Mouse (Mus musculus): ENCODE data around the gene Spag9.
"Not testable (repeated sequence)": the region's sequence is repeated elsewhere in the genome, so short reads cannot be mapped to it uniquely, and the experiment has no call there.

Spag9 gene

DNA sequence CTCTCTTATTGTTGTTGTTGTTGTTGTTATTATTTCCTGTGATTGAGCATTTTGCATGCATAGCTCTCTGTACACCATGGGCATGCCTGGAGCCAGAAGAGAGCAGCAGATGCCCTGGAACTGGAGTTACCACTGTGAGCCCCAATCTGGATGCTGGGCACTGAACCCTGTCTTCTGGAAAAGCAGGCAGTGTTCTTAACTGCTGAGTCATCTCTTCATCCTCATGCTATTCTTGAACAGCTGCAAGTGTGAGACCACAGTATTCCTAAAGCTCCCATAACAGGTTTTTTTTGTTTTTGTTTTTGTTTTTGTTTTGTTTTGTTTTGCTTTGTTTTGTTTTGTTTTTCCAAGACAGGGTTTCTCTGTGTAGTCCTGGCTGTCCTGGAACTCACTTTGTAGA is 9.6 kb upstream of the Spag9 start:
- DNase-seq (ENCODE audit: low spot score in 2 of 2), result no peak

DNA sequence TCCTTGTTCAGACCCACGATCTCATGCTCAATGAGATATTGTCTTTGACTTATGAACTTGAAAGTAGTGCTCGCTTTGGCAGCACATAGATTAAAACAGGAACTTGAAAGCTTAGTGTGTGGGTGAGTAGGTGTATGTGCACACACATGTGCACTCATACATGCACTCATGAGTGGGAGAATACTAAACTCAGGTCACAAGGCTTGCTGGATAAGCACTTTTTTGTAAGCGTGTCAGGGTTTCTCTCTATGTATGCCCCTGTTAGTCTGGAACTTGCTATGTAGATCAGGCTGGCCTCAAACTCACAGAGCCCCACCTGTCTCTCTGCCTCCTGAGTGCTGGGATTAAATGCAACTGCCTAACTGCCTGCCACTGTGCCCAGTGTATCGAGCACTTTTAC is 8.9 kb upstream of the Spag9 start:
- peak; percentile 42 to 55 for DNase-seq (ENCODE audit: low spot score in 2 of 2)

DNA sequence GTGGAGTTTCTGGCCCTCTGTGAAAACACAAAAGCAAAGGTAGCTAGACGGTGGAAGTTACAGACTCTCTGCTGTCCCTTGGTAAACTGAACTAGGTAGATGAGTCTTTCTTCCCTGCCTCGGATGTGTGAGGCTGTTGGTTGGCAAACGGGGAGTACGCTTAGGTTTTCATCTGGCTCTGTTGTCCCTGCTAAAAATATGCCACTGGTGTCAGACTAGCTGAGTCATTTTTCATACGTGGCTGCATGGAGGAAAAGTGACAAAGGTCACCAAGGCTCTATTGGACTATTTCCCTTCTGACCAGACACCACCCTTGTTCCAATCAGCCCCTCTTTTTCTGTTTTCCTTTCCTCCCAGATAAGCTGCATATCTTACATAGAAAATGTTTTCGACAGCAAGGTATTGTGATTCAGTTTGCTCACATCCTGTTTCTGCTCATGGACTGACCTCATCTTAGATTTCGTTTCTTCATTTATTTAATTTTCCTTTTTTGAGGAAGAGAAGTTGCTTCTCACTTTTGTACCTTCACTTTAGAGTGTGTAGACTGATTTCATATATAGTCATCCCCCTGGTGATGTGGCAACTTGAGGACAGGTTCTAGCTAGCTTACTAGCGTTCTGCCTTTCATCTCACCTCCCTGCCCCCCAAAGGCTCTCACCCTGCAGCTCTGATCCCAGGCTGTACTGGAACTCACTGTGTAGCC is 8.1 kb upstream of the Spag9 start:
- no peak for DNase-seq (ENCODE audit: low spot score in 2 of 2)

DNA sequence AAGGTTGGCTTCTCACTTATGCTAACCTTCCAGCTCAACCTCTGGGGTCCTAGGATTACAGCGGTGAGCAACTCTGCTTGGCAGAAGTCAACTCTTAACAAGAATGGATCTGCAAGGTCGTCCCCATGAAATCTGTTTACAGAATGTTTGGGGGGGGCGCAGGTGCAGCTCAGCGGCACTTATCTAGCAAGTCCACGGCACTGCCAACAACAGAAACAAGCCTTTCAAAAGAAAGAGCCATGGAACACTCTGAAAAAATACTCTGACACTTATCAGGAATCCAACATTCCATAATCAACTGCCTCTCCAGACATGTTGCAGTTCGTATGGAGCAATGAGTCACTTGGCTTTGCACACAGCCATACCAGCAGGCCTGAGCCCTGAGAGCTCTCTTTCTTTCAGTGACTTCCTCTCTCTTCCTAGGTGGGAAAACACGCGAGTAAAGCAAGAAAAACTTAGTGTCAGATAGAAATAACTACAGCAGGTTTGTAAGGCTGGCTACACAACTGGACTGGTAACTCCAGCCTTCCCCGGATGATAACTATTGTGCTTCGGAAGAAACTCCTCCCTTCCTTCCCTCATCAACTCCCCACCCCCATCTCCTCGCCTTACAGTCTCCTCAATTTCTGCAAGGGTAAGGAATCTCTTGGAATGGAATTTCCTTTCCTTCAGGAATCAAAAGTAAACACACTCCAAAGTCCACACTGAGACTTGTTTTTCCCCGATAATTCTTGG is 7.4 kb upstream of the Spag9 start:
- DNase-seq (ENCODE audit: low spot score in 2 of 2), result no peak

DNA sequence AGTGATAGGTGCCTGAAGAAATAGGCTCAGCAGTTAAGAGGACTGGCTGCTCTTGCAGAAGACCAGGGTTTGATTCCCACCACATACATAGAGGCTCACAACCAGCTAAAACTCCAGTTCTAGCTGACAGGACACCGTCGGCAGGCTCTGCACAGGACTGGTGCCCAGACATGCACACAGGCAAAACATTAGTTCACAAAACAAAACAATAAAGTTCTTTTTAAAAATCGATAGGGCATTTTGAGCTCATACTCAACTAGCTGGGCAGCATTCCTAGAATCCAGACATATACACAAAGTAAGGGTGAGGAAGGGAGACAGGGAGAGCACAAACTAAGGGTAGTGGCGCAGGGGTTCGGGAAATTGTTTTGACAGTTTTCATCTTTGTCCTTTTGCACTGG is 1.4 kb upstream of the Spag9 start:
- no peak for DNase-seq (ENCODE audit: low spot score in 2 of 2)

DNA sequence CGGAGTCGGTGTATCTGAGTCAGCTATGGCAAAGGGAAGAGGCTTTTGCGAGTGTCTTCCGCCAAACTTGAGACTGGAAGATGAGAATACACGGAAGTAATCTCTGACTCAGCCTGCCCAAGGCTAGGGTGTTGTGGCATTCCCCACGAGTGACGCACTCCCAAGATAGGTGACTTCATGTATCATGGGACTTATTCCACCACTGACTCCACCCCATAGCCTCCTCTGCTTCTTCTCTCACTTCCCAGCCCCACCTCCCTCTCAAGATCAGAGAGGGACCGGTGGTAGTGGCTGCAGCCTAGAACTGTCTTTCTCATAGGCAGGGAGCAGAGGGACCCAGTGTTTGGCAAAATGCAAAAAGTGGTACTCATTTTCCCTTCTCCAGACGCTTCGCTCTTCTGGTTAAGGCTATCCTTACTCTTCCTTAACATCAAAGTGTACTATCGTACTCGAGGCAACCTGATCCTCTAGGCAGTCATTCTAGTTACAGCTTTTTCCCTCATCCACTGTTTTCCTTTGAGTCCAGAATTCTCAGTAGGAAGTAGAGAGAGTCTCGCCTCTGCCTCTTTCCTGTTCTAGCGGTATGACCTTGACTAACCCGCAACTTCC is 676 bp upstream of the Spag9 start:
- peak; percentile 78 to 87 for DNase-seq (ENCODE audit: low spot score in 2 of 2)

DNA sequence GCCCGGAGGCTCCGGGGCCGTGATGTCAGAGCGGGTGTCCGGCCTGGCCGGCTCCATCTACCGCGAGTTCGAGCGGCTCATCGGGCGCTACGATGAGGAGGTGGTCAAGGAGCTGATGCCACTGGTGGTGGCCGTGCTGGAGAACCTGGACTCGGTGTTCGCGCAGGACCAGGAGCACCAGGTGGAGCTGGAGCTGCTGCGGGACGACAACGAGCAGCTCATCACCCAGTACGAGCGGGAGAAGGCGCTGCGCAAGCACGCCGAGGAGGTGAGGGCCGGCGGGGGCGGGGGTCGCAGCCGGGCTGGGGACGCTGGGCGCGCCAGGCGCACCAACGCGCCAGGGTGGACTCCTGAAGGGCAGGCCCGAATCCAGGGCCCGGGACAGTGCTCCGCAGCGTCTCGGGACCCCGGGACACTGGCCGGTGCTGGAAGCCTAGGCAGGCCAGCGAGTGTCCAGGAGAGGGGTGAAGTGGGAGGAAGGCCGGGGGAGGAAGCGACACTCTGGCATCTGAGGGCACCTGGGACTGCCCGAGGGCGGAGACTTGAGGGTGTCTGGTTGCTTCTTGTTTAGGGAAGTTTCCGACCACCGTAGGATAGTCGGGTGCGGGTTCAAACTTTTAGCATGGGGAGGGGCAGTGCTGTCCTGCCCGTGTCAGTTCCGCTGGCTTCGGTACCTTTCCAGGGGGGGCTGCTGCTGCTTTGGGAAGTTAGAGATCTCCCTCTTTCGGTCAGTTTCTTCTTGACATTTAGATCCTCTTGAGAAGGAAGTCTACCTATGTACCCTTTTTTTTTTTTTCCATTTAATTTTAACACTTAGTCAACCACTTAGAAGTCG is 632 bp downstream of the Spag9 start:
- DNase-seq (ENCODE audit: low spot score in 2 of 2), result peak; percentile 72 to 73

DNA sequence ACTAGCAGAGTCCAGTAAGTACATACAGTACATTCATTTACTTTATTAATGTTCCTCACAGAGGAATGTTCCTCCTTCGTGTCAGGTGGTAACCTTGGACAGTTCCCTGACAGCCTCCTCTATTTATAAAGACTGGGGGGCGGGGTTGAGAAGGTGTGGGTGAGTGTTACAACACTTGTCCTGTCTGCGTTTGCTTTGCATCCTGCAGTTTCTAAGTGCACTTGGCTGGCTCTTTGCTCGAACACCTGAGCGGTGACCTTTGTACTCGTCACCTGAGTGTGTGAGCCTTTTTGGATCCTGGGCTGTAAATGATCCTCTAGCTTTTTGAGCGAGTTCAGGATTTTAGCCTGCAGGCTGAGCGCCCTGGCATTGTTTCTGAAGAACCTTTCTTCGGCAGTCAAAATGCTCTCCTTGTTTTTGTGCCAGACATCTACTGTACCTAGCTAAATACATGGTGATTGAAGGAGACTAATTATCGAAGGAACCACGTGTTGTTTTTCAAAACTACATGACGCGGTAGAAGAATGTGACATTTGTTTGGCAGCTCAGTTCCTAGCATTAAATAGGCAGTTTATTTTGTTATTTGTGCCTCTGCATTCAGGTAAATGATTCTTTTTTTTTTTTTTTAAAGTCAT is 1.4 kb downstream of the Spag9 start:
- DNase-seq (ENCODE audit: low spot score in 2 of 2), result peak in 1 of 2 experiments; percentile 62

DNA sequence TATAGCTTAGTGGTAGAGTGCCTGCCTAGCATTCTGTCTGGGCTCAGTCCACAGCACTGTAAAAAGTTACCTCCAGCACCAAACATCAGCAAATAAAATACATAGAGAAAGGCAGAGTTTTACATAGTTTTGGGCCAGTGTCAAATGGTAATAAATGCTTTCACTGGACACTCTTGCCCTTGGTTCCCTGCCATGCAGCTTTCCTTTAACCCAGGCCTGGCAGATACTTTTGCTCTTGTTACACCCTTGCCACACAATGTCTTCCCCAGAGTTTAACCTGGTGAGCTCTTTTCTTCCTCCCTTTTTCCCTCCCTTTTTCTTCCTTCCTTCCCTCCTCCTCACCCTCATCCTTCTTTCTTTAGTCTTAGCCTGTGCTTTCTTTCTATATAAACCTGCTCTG is 3.4 kb downstream of the Spag9 start:
- no peak for DNase-seq (ENCODE audit: low spot score in 2 of 2)

DNA sequence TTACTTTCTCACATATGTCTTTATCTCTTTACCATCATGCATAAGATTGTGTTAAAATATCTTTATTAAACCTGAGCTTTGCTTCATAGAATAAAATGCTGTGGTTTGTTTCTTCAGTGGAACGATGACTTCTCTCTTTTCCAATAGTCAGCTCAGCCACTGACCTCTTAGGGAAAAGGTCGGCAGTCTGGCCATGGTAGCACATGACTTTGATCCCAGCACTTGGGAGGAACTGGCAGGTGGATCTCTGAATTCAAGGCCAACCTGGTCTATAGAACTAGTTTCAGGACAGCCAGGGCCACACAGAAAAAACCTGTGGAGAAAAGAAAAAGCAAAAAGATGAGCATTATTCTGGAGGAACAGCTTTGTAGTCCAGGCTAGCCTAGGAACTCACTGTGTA is 7.5 kb downstream of the Spag9 start:
- no peak for DNase-seq (ENCODE audit: low spot score in 2 of 2)

DNA sequence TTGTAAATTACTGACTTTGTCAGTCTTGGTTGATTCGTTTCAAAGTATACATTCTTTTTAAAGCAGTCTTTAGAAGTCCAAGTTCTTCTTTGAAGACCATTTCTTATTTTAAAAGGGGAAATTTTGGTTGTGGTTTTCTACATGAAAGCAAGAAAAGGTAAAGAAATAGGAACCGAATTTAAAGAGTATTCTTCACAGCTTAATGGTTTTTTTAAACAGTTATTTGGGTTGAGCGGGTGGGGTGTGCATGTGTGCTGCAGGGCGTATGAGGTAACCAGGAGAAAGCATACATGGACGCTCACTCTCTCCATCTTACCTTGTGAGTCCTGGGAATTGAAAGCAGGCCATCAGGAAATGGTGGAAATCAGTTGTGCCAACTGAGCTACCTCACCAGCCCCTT is 23.2 kb downstream of the Spag9 start:
- DNase-seq (ENCODE audit: low spot score in 2 of 2), result peak; percentile 38 to 61

DNA sequence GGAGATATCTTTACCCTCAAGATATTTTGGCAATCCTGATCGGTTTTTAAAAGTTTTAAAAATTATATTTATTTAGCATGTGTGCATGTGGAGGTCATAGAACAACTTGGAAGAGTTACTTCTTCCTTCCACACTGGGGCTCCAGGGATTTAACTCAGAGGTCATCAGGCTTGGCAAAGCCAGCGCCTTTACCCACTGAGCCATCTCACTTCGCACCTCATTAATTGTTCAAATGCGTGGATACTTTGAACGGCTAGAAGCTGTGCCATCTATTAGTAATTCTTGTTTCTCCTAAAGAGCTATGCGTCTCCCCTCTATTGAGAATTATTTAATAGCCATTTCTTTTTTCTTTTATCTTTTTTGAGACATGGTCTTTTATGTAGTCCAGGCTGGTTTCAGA is 24.5 kb downstream of the Spag9 start:
- DNase-seq (ENCODE audit: low spot score in 2 of 2), result no peak

DNA sequence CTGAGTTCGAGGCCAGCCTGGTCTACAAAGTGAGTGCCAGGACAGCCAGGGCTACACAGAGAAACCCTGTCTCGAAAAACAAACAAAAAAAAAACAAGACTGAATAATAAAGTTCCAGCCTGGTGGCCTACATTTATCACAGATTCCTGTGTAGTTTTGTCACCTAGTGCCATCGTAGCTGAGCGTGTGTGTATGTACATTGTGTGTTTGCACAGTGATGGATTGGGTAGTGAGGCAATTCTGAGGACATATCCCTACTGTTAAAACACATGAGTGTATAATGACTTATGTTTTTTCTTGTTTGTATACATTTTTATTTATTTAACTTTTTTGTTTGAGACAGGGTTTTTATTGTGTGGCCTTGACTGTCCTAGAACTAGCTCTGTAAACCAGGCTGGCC is 30.4 kb downstream of the Spag9 start:
- DNase-seq (ENCODE audit: low spot score in 2 of 2), result no peak

DNA sequence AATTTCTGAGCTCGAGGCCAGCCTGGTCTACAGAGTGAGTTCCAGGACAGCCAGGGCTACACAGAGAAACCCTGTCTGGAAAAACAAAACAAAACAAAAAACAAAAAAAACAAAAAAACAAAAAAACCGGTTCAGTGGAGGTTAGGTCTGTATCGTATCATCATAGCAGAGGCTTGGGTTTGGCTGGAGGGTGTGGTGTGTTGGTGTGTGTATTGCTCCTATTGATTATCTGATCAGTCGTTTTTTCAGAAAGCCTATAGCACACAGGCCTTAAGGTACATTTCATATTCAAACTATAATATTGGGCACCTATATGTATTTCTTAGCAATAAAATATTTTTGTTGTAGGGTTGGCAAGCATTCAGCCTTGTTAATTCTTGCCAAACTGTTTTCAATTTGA is 36.2 kb downstream of the Spag9 start:
- DNase-seq (ENCODE audit: low spot score in 2 of 2), result no peak

DNA sequence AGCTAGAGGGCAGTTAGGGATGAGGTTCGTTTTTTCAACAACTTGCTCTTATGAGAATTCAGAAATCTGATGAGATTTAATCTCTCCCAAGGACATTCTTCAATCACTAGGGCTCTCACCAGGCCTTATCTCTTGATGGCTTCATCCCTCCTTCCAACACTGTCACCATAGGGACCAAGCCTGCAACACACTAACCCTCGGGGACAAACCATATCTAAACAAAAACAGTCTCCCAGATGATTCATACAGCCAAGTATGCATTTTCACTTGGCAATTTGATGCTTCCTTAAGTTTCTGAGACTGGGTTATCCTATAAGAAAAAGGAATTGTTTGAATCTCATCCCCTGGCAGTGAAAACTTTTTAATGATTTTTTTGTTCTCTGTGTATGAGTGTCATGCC is 37.1 kb downstream of the Spag9 start:
- no peak for DNase-seq (ENCODE audit: low spot score in 2 of 2)

DNA sequence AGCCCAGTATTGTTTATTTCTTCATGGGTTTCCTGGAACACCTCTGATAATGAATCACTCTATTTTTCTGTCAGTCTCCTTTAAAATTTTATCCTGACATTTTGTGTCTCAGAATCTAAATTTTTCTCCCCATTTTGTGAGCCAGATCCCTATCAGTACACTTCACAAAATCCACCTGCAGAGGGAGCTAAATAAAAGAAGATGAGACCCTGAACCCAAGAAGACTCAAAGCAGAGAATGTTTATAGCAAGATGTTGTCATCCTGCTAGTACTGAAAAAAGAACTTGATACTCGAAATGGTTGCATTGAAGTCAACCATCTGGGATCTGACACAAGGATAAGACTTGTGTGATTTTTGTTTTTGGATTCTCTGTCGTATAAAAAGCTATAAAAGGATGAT is 40.1 kb downstream of the Spag9 start:
- DNase-seq (ENCODE audit: low spot score in 2 of 2), result no peak

DNA sequence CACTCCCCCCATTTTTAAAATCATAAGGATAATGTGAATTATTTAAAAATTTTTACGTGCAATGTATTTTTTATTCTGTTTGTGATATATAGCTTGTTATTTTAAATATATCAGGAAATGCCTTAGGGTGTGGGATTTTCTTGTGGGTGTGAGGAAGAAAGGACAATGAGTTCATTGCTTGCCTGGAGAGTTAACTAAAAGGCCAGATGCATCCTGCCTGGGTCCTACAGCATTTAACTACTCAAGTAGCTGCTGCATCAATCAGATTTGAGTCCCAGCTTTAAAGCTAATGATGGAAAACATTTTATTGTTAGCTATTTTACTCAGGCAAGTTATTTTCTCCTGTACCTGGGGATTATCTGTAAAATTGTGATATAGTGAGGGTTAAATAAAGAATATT is 45.6 kb downstream of the Spag9 start:
- no peak for DNase-seq (ENCODE audit: low spot score in 2 of 2)

DNA sequence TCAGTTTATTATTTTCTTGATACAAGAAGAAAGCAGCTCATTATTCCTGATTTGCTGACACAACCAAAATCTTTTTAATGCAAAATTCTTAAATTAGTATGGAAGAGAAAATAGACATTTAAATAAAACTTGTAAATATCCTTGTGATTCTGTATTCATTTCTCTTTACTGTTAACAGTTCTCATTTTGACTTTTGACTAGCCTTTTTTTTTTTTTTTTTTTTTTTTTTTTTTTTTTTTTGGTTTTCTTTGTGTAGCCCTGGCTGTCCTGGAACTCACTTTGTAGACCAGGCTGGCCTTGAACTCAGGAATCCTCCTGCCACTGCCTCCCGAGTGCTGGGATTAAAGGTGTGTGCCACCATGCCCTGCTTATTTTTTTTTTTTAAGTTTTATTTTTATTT is 46.4 kb downstream of the Spag9 start:
- not testable (repeated sequence) for DNase-seq (ENCODE audit: low spot score in 2 of 2)

DNA sequence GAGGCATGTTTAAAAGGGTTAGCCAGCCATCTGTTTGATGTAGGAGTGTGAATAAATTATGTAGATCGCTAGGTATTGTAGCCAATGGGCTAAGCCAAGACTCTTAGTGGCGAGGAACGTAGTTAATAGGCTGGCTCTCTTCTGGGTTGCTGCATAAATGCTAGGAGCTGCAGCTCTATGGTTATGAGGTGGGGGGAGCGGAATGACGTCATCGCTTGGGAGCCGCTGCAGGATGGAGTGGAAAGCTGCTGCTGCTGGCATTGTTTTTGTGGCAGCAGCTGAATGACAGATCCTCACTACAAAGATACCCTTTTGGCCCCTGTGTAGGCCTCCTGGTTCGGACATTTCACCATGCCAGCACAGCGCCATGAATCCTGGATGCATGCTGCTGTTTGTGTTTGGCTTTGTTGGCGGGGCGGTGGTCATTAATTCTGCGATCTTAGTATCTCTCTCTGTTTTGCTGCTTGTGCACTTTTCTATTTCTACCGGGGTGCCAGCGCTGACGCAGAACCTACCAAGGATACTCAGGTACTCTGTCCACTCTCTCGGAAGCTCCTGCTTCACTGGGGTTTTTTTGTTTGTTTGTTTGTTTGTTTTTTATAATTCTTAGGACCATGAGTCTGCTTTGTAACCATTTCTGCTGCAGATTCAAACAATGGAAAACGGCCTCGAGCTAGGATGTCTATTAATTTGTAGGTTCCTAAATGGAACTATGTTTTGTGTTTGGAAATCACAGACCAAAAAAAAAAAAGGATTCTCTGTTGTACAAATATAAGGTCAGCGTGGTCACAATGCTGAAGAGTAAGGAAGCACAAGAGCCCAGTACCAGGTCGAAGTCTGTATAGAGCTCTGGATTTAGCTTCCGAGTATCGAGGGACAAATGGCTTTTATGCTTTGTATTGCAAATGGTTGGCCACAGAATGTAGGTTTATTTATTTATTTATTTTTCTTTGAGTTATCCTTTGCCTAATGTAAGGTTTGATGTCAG is 48.4 kb downstream of the Spag9 start:
- DNase-seq (ENCODE audit: low spot score in 2 of 2), result no peak

DNA sequence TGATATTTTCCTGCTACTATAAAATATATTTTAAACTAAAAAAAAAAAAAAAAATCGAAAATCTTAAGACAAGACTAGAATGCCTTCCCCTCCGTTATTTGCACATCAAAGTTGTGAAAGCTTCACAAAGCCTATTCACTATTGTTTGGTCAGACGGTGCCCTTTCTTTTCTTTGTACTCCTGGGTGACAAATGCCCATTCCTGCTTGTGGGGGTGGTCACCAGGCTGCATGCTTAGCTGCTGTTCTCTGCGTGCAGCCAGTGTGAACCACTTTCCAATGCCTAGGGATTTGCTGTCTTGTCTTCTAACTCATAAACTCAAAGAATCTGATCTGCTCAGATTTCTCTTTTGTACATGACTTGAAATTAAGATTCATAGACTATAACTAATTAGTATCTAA is 49.1 kb downstream of the Spag9 start:
- DNase-seq (ENCODE audit: low spot score in 2 of 2), result no peak

DNA sequence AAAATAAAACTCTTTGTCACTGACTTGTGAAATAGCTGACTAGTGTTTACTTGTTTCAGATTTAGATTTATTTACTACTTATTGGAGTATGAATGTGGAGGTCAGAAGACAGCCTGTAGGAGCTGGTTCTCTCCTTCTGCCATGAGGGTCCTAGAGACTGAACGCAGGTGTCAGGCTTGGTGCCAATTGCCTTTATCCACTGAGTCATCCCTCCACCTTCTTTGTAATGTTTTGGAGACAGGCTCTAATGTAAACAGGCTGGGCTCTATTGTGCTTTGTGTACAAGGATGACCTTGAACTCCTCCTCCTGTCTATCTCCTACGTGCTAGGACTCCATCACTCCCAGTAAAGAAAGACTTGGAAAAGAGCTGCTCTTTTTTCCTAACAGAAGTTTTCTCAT is 51.4 kb downstream of the Spag9 start:
- no peak for DNase-seq (ENCODE audit: low spot score in 2 of 2)
